Mouse (Mus musculus) layer of hippocampus, adult 2 months (tissue): ENCODE results near the gene Usp37. TPM values are rescaled to one million over a fixed set of nuclear protein-coding genes. Genes with fewer than 3 reads are reported as not detected.

Experiments
- DNase-seq, 2 experiments: peaks; one replicate each; pipeline ENCODE4 v3.0.0; 2022; ENCODE audit warnings: low spot score in 2 of 2
- H3K27ac ChIP-seq: fragments of 200-600 bp; 2 replicates; pipeline ENCODE4 v1.8.1; 2022
- H3K4me3 ChIP-seq: fragments of 200-600 bp; 2 replicates; pipeline ENCODE4 v1.8.1; 2022; ENCODE audit warnings: mild to moderate bottlenecking
- CTCF ChIP-seq: fragments of 200-600 bp; conservative IDR thresholded peaks from 2 replicates; pipeline ENCODE4 v1.8.1; 2022; ENCODE audit warnings: antibody characterized with exemption, mild to moderate bottlenecking, moderate library complexity
- microRNA-seq, 2 experiments: library from miRNA; unstranded; fragments of <30 nt; microRNA quantifications; one replicate each; pipeline ENCODE4 v1.2.0; 2021
- total RNA-seq, 2 experiments: library from RNA; stranded (reverse); gene quantifications; 2 replicates each; pipeline ENCODE4 v1.2.3; 2021

Gene Usp37
- total RNA-seq, 2 experiments from 2014 or later = 22.9 to 23.4 TPM

DNA sequence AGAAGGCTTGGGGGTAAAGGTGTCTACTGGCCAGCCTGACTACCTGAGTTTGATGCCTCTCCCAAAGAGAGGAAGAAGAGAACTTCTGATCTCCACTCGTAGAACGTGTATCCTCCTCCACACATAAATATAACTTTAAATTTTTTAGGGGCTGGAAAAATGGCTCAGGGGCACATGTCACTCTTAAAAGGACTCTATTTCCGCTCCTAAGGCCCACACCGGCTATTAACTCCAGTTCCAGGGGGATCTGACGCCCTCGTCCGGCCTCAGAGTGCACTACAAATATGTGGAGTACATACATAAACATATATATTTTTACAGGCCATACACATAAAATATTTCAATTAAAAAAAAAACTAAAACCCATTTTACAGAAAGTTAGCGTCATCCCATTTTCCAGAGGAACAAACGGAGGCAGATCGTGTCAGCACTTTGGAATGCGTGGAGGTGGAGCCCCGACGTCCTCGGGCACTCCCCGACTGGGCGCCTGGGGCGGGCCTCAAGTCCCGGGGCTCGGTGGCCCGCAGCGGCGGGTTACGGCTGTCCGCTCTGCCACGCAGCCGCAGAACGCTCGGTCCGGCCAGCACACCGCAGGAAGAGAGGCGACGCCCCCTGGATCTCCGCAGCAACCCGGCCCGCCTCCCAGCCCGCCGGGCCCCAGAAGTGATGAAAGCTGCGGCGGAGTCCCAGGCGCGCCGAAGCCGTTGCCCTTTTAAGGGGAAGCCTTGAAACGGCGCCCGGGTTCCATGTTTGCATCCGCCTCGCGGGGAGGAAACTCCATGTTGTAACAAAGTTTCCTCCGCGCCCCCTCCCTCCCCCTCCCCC is 152.9 kb downstream of the Usp37 start, which contains the start of gene Ctdsp1:
Gene Ctdsp1 (plus strand): TSS at position 586 of the 825 bp plus-strand sequence.
- TF ChIP-seq CTCF = peak; percentile 44
- H3K4me3 ChIP-seq = peak within 1 kb of the TSS; percentile 61
- H3K27ac ChIP-seq = peak within 1 kb of the TSS; percentile 95
- peak; percentile 95 to 96 for DNase-seq

DNA sequence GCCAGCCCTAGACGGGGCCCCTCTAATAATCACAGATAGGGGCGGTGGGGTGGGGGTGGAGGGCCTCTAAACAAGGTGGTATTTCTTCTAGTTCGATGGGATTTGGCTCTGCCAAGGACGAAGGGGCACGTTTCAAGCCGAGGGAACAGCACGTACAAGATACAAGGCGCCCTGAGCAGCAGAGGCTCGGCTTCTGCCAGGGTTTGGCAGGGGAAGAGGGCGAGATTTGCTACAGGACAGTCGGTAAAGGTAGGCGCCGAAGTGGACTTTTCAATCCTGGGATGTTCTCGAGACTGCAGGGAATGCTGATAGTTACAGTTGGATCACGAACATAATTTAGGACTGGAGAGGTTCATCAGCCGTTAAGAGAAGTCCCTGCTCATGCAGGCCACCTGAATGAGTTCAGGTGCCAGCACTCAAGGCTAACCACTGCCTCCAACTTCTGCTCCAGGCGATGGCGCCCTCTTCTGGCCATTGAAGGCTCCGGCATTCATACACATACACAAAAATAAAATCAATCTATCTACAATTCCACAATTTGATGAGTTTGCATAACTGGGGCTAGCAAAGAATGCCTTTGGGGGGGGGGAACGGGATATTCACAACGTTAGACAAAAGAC is 153.7 kb downstream of the Usp37 start:
- Histone ChIP-seq H3K27ac (peak overlapping the region; percentile 95), H3K4me3 (no peak overlapping the region; the same call in 1 of the 2 replicates)
- peak; percentile 69 for TF ChIP-seq CTCF
- DNase-seq = no peak

DNA sequence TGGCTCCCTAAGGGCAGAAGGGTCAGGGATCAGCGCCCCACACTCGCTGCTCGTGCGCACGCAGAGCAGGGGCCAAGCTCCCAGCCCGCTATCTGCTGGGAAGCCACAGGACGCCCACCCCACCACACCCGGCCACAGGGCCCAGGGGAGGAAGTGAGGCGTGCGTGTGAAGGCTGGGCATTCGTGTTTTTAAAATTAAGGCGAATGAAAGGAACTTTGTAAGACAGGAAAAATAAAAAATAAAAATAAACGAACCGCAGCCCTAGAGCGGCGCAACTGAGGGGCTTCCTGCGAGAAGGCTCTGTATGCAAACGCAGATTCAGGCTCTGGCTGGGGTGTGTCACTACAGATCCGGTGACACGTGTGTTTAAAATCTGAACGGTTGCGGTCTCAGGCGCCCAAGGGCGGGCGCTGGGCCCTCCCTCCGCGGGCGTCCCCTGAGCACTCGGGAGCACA is 154.2 kb downstream of the Usp37 start:
- no peak overlapping the region for H3K4me3 ChIP-seq
- TF ChIP-seq CTCF = no peak
- H3K27ac ChIP-seq = peak overlapping the region; percentile 95

DNA sequence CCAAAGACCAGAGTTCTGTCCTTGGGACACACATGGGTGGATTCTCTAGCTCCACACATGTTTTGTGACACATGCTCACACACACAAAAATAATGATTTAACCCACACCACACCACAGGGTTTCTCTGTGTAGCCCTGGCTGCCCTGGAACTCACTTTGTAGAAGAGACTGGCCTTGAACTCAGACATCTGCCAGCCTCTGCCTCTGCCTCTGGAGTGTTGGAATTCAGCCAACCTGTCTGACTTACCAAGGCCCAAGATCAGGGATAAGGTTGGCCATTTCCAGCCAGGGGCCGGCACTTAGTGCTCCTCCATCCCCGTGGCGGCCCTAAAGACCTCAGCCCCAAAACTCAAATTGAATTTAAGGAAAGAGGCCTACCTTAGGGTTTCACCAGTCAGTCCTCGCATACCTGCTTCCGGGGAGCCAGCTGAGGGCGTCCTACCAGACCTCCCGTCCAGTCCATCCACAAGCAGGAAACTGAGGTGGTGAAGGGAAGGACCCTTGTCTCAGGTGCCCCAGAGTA is 155.6 kb downstream of the Usp37 start:
- DNase-seq = no peak
- Histone ChIP-seq H3K27ac (no peak overlapping the region; the same call in 1 of the 2 replicates), H3K4me3 (no peak overlapping the region)
- no peak for TF ChIP-seq CTCF

More for the DNA sequence above, 154.2 kb downstream of the Usp37 start:
- DNase-seq = no peak

DNA sequence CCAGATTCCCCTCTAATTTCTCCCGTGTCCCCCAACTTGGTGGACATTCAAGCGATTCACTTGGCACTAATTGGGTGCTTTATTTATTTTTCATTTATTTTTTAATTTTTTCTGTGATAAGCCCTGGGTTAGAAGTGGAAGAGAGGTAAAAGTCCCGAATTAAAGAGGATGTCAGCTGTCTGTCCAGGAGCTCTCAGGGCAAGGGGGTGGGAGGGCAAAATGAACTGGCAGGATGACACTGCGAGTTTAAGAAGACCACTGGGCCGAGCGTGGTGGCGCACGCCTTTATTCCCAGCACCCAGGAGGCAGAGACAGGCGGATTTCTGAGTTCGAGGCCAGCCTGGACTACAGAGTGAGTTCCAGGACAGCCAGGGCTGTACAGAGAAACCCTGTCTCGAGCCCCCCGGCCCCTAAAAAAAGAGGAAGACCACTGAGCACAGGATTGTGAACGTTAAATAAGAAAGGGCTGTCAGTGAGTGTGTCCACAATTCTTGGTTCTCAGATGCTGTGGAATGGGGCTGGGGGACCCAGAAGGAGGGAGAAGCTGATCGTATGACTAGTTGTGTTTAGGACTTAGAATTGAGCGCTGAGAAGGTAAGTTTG is 156.6 kb downstream of the Usp37 start:
- Histone ChIP-seq H3K4me3 (peak overlapping the region; percentile 65), H3K27ac (peak overlapping the region; percentile 96)
- TF ChIP-seq CTCF = no peak
- DNase-seq = no peak

DNA sequence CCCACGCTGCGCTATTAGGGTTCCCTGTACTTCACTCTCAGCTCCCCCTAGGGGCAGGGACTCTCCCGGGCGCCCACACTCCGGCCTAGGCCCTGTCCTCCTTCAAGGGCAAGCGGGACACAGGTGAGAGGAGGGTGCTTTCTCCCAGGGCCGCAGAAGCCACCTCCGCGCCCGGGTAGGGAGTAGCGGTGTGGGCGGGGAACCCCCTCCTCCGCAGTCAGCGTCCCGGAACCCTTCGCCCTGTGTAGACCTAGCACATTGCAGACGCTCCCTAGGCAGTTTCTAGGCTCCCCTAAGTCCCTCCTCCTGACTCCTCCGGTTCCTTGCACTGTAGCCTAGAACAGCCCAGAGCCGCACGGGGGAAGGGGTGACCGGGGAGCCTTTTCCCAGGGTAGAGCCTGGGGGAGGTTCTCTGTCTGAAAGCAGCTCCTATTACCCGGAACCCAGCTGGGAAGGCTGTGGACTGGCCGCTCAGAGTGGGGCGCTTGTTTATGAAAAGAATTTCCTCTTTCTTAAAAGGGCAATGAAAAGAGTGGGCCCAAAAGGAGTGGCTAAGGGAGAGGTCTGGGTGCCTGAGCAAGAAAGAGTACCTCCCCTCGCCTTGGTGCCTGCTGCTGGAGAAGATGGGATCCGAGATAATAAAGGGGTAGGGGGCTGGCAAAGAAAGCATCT is 157.2 kb downstream of the Usp37 start:
- peak; percentile 87 for TF ChIP-seq CTCF

DNA sequence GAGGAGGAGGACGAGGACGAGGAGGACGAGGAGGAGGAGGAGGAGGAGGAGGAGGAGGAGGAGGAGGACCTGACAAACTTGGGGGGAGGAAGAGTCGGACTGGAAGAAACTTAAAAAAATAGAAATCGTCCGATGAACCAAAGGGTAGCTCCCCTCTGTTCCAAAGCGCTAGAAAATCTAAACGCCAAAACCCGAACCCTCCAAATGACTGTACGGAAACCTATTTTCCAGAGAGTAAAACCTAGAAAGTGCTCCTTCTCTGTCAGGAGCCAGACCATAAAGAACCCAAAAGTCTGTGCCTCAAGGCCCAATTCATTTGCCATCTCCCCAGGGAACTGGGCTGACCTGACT is 157.7 kb downstream of the Usp37 start:
- H3K27ac ChIP-seq = peak overlapping the region; percentile 96
- peak overlapping the region; percentile 65 for H3K4me3 ChIP-seq
- no peak for TF ChIP-seq CTCF
- DNase-seq = no peak

More for the DNA sequence above, 157.2 kb downstream of the Usp37 start:
- DNase-seq = peak; percentile 93
- peak overlapping the region; percentile 65 for H3K4me3 ChIP-seq
- H3K27ac ChIP-seq = peak overlapping the region; percentile 96

DNA sequence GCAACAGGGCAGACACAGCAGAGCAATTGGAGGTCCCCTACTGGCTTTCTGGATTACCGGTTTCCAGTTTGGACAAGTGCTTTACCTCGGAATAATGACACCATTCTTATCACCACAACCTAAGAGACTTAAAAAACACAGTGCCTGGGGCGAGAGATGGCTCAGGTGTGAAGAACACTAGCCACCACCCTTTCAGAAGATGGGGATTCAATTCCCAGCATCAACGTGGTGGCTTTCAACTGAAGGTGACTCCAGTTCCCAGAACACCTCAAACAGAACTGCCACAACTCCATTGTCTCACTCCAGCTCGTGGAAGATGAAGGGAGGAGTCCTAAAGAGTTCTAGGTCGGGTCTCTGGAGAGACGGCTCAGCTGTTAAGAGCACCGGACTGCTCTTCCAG is 158.6 kb downstream of the Usp37 start:
- DNase-seq = no peak
- H3K27ac ChIP-seq = no peak overlapping the region
- no peak for TF ChIP-seq CTCF

More for the DNA sequence above, 158.6 kb downstream of the Usp37 start:
- H3K4me3 ChIP-seq = no peak overlapping the region

Small RNA genes lying within 50 kb of the gene (microRNA-seq; reads per million reads assigned to microRNA genes)
- gene Gm25035 = 0 reads per million in 2 experiments
- gene Mir26b = 9,743 to 15,963 reads per million in 2 experiments

Other genes starting within 250 kb of the Usp37 start
- 10 to 100 TPM; 23.3 to 23.9 TPM for gene Tmbim1, start 238.7 kb downstream of the Usp37 start, total RNA-seq
- 1 to 10 TPM; 1.1 to 1.8 TPM for gene Catip, start 182.2 kb downstream of the Usp37 start, total RNA-seq
- gene Slc11a1, start 169.1 kb downstream of the Usp37 start, total RNA-seq = 1 to 10 TPM; 3.1 to 3.9 TPM
- 10 to 100 TPM; 26.4 to 28.8 TPM for gene Ctdsp1, start 152.8 kb downstream of the Usp37 start, total RNA-seq
- gene Vil1, start 134.9 kb downstream of the Usp37 start, total RNA-seq = under 1 TPM; 0.49 to 0.72 TPM
- gene Cnot9, start 38.2 kb downstream of the Usp37 start, total RNA-seq = 10 to 100 TPM; 21.9 to 24.0 TPM
- 10 to 100 TPM; 18.4 to 20.4 TPM for gene Plcd4, start 1.4 kb downstream of the Usp37 start, total RNA-seq
- 10 to 100 TPM; 30.7 to 30.8 TPM for gene Zfp142, start 44.0 kb upstream of the Usp37 start, total RNA-seq
- gene Bcs1l, start 44.0 kb upstream of the Usp37 start, total RNA-seq = 10 to 100 TPM; 23.7 to 24.8 TPM
- gene Rnf25, start 57.1 kb upstream of the Usp37 start, total RNA-seq = 10 to 100 TPM; 67.7 to 71.5 TPM
- gene Stk36, start 57.2 kb upstream of the Usp37 start, total RNA-seq = 1 to 10 TPM; 3.3 to 5.6 TPM
- 10 to 100 TPM; 23.9 to 24.5 TPM for gene Ttll4, start 117.5 kb upstream of the Usp37 start, total RNA-seq
- gene Cyp27a1, start 169.3 kb upstream of the Usp37 start, total RNA-seq = 1 to 10 TPM; 2.7 to 3.1 TPM
- not detected for gene Prkag3, start 204.9 kb upstream of the Usp37 start, total RNA-seq
- gene Wnt6, start 227.6 kb upstream of the Usp37 start, total RNA-seq = 1 to 10 TPM in 1 of 2 experiments, under 1 TPM in 1; 0.79 to 1.1 TPM
- 1 to 10 TPM; 2.5 to 3.3 TPM for gene Wnt10a, start 247.2 kb upstream of the Usp37 start, total RNA-seq